Mouse (Mus musculus) testis, postnatal 14 days (tissue): ENCODE measurements around the gene Nfrkb.

Experiments
- DNase-seq: peaks from one replicate; pipeline ENCODE4 v3.0.0; 2021; ENCODE audit warnings: low spot score

The Nfrkb gene

DNA sequence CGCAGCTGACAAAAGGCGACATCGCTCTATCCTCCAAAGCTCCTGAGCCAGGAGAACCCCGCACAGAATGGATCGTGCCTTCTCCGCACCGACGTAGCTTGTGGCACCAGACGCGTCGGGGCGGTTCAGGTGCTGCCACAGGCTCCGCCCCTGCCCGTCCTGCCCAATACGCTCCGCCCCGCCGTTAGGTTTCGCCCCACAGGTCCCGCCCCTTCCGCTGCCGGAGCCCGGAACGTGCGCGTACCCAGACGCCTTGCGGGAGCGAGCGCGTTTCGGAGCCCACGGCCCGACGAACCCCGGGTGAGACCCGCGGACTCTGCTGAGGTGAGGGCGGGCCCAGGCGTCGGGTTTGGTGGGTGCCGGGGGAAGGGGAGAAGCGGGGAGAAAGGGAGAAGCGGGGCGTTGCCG, at the start of gene Nfrkb:
Gene Nfrkb, plus strand, starts transcription at position 246 of the 408 bp plus-strand sequence.
- DNase-seq, result peak; percentile 96

DNA sequence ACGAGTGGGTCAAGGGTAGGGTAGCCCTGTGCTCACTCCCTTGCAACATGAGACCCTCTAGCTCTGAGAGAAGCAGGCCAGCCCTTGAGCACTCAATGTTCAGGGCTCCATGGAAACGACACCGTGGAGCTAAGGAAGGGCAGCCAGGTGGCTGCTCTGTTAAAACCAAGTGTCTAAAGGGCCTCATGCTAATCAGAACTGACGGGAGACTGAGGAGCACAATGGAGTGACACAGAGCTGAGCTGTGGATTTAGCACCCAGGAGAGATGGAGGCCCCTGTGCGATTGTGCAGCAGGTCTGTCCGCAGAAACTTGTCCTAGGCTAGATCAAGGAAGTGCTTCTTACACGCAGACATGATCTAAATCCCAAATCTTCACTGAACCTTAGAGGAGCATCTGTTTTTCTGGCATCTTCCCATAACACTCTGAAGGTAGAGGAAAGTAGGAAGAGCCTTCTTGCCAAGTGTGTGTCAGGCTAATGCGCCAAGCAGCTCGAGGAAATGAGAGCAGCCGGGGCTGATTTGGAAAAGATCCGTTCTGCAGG, 41.6 kb upstream of the Nfrkb start:
- DNase-seq, result no peak

DNA sequence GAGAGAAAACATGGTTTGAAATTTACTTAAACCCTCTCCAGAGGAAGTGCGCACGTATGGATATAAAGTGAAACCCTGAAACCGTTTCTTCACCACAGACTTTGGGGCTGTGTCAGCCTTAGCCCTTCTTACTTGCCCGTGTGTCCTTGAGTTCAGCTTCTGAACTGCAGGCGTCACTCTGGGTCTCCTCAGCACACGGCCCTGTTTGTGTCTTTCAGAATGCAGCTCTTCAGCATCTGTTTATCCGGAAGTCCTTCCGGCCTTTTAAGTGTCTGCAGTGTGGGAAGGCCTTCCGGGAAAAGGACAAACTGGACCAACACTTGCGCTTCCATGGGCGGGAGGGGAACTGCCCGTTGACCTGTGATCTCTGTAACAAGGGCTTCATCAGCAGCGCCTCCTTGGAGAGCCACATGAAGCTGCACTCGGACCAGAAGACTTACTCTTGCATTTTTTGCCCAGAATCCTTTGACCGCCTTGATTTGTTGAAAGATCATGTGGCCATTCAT, 39.4 kb upstream of the Nfrkb start:
- DNase-seq, result no peak

DNA sequence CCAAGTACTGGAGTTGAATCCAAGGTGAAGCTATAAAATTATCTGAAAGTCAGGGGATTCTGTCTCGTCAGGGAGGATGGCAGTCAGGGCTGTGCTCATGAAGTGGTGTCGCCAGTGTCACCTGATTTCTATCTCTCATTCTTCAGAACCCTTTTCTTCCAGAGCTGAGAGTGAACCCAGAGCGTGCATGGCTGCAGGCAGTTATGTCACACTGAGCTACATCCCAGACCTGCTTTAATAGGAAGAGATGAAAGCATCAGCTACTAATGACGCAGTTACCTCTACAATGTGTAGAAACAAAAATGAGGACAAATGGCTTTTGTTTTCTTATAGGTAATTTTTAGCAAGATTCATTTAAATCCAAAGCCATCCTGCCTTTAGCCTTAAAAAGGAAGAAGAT, 37.5 kb upstream of the Nfrkb start:
- no peak for DNase-seq

DNA sequence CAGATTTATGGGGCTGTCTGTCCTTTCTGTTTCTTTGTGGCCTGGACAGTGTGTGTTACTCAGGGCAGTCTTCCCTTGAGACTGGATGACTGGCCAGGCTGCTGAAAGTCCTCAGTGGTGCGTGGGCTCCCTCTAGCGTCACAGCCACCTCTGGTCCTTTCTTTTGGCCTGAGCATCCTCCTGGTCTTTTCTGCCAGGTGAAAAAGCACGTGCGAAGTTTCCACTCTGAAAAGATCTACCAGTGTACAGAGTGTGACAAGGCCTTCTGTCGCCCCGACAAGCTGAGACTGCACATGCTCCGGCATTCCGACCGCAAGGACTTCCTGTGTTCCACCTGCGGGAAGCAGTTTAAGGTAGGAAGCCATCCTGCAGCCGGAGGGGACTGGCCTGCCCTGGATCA, 37.1 kb upstream of the Nfrkb start:
- DNase-seq, result peak; percentile 27

DNA sequence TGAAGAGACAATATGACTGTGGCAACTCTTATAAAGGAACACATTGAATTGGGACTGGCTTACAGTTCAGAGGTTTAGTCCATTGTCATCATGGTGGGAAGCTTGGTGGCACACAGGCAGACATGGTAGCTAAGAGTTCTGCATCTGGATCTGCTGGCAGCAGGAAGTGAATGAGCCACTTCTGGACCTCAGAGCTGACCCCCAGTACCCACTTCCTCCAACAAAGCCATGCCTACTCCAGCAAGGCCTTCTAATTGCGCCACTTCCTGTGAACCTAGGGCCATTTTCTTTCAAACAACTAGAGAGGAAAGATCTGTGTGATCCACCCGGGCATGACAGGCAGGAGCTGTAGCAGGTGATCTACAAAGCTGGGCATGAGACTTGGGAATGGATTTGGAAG, 33.3 kb upstream of the Nfrkb start:
- no peak for DNase-seq

DNA sequence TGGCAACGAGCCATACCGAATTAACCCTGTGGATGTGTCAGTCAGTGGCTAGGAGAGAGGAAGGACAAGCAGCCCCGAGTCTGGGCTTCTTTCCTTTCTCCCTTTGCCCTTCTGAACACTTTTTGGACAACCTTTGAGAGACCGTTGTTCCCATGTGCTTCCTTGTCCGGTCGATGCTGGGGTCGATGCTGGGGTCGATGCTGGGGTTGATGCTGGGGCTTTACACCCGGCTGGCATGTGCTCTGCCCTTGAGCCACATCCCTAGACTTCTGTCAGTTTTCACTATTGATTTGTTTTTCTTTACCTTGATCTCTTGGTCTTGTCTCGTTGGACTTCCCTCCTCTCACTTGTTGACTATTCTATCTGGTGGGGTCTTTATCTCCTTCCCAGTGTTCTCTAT, 32.5 kb upstream of the Nfrkb start:
- no peak for DNase-seq

DNA sequence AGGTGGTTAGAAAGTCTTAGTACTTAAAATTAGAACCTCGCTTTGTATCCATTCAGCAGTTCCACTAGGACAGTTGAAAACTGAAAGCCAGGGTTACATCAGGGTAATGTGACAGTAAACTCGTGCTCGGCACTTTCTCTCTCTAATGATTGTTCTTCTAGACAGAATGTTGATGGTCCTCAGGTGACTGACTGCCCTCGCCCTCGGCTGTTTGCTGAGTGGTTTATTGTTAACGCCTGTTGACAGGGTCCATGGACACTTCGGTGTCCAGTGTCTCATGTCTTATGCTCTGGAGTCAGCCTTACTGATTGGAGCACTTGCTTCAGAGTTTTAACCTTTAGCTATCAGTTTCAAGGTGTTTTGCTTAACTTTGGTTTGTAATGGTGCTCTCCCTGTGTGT, 31.9 kb upstream of the Nfrkb start:
- DNase-seq, result no peak

DNA sequence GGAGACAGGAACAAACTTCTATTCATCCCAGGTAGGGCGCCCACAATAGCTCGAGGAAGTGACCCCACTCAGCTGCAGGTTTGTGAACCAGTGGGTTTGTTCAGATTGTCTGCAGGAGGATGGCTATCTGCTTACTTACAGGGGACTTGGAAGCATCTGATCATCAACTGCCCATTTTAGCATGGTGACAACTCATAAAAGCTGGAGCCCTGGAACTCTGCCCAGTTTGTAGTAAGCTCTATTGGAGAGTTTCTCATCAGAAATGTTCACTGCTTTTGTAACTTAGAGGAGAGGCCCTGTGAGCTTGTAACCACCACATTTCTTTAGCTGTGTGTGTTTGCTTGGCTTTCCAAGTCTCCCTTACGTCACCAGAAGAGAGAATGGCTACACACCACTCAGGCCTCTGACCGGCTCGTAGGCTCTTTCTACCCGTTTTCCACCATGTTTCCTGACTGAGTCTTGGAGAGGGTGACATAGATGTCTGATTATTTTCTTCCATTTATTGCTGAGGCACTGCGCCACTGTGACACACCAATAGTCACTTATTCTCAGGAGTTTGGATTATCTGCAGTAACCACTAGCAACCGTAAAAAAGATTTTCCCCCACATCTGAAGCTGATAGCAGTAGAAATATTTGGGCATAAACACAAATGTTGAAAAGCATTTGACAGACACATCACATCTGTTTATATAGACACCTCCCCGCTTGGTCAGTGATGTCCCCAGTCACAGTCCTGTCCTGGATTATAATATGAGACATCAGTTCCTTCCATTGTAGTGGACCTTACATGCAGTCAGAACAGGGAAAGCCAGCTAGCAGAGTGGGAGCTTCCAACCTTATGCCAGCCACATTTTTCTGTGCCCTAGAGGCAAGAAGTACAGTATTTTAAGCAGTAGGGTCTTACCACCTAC, 22.0 kb upstream of the Nfrkb start:
- DNase-seq, result no peak

DNA sequence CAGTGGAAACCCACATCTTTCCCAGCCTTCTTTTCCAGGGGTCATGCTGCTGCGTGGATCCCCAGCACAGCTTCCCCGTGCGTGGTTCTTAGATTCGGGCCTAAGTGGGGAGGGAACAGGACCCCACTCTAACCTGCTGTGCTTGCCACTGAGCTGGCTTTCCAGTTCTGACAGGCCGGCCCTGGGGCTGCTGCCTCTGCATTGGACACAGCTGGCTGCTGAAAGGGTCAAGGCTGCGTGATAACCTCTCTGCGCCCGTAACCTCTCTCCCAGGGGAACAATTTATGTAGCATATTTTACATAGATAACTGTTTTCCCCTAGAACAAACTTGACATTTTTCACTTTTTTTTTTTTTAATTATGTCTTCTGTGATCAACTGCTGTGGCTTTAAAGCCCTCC, 20.9 kb upstream of the Nfrkb start:
- no peak for DNase-seq

DNA sequence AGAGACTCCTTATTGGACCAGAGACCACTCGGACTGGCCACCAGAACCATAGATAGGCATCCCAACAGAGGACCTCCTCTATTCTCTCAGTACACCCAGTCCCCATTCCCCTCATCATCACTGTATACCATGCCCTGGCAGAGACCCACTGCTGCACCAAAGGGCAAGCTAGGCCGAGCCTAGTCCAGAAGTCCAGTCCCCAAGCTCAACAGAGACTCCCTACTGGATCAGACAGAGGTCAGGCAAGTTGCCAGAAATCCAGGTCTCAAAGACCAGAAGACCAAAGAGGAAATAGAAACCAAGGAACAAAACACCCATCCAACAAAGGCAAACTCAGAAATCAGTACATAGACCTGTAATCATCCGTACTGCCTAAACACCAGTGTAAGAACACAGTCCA, 14.3 kb upstream of the Nfrkb start:
- no peak for DNase-seq

DNA sequence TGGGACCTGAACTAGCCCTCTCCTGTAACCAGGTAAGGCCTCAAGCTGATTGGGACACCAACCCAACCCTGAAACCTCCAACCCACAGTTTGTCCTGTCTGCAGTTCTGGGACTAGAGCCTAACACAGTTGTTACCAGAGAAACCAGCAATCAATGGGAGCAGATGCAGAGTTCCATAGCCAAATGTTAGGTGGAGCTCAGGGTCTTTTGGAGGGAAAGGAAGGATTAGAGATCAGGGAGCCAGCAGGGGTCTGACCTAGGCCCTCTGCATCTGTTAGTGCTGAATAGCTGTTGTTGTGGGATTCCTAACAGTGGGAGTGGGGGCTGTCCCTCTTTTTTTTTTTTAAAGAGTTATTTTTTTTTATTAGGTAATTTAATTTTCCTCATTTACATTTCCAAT, 9.3 kb upstream of the Nfrkb start:
- DNase-seq, result no peak

DNA sequence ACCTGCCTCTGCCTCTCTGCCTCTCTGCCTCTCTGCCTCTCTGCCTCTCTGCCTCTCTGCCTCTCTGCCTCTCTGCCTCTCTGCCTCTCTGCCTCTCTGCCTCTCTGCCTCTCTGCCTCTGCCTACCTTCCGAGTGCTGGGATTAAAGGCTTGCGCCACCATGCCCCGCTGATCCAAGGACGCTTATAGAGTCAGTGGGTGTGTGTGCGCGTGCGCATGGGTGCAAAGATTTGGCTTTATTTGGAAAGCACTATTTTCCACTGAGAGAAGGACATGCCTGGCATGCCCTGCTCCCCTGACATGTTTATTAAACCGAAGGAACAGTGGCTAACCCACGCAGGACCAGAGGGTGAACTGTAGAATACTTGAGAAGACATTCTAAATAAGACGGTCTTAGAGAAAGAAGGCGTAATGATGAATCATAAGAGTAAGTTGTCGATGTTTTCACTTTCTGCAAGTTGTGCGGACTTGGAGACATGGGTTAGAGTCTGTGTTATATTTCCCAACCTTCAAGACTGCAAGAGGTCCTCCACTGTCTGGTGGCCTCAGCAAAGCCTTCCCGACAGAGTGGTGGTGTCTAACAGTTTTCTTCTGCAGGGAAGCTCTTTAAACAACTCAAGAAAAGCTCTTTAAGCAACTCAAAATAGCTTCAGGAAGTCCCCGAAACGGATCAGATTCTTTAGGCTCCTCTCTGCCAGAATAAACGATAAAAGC, 1.0 kb upstream of the Nfrkb start:
- DNase-seq, result no peak

DNA sequence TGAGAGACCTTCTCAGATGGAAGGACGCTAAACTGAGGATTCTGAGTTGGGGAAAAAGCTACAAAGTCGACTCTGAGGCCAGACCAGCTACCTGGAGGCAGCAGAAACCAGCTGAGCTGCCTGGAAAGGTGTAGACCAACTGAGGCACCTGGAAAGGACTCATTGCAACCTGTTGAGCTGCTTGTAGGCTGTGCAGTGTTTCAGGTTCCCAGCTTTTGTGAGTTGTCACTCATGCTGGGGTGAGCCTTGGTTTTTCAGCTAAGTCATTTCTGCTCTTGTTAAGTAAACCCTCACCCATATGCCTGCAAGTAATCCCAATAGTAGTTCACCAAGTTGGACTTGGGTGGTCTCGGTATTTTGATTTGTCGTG, 507 bp upstream of the Nfrkb start:
- no peak for DNase-seq

DNA sequence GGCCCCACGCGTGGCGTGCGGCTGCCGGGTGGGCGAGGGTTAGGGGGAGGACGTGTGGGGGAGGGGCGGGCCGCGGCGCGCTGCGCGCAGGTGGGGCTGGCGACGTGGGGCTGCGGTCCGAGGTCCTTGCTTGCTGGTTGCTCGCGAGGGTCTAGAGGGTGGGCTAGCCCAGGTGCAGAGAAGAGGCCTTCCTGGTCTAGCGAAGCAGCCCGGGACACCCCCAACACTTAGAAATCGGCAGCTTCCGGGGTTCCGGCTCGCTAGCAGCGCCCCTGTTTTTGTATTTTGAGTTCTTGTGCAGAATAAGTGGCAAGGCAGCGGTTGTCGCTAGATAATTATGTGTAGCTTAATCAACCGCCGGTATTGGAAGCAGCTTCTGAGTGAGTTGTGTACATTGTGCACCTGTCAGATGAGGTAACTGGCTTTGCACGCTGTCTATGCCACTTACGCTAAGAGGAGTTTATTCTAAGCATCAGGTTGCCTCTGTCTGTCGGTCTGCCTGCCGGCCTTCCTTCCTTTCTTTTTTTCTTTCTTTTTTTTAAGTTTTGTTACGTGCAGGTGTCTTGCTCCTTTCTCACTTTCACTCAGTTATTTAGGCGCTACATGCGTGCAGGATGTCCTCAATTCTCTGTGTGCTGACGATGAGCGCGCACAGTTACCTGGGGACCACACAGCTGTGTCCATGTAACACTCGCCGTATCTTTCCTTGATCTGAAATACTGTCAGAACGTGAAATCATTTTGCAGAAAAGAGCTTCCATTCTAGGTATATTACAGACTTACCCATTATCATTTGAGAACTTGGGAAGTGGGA, 582 bp downstream of the Nfrkb start:
- no peak for DNase-seq

DNA sequence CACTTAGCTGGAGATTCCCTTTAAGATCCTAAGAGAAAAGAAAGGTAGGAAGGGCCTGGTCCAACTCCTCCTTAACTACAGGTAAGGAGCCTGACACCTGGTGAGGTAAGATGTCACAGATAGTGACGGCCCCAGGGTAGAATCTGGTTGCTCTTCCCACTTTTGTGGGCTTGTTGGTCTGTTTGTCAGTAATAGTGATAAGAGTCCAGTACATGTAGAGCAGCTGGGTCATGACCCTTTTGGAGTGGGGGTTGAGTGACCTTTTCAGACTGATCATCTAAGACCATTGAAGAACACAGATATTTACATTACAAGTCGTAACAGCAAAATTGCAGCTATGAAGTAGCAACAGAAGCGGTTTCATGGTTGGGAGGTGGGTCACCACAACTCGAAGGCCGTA, 1.2 kb downstream of the Nfrkb start:
- DNase-seq, result no peak

DNA sequence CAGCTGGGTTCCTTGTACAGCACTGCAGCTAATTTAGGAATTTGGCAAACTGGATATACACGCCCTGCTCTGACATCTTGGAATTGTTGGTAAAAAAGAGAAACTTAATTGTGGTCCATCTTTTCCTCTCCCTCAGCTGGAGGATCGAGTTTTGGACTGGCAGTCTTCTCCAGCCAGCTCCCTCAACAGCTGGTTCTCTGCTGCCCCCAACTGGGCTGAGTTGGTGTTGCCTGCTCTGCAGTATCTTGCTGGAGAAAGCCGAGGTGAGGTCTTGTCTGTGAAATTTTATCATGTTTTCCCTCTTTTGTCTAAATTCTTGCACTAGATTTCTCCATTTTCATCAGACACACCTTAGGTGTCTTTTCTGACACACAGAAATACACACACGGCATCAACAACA, 14.4 kb downstream of the Nfrkb start:
- DNase-seq, result no peak

DNA sequence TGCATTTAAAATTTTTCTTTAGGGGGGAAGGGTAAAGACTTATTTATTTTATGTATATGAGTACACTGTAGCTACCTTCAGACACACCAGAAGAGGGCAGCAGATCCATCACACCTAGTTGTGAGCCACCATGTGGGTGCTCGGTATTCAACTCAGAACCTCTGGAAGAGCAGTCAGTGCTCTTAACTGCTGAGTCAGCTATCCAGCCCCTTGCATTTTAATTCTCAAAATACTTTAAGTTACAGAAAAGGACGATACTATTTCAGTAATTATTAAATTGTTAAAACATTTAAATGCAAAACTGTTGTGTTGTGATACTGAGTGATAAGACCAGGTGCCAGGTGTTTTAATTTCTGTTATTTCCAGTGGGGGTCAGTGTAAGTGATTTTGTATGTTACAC, 18.3 kb downstream of the Nfrkb start:
- no peak for DNase-seq

DNA sequence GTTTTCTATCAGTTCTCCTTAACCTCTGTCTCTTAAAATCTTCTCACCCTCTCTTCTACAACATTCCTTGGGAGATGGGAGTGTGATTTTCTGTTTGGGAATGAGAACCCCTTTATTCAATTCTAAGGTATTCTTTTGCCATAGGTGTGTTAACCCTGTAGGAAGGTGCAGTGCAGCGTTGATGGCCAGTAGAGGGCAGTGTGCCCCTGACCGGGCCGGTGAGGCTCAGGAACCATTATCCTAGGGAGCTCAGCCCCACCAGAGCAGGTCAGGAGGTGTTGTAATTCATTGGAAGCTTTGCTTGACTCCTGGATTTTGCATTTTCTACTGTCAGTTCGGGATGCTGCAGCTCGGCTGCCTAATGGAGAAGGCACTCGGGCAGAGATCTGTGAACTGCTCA, 19.2 kb downstream of the Nfrkb start:
- no peak for DNase-seq

DNA sequence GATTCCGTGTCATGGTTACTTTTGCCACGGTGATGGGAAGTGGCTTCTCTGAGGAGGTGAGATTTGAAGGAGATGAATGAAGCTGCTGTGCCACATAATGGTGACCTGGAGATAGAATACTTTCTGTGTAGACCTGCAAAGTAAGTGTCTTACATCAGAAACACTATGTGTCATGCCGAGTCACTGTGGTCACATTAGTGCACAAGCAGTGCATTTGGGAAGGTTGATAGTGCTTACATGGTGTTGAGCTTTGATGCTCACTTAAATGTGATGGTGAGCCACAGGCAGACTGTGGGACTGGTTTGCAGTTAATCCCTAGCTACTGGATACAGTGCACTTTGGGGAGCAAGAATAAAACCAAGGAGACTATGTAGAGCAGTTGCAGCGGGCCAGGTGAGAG, 26.2 kb downstream of the Nfrkb start:
- no peak for DNase-seq

DNA sequence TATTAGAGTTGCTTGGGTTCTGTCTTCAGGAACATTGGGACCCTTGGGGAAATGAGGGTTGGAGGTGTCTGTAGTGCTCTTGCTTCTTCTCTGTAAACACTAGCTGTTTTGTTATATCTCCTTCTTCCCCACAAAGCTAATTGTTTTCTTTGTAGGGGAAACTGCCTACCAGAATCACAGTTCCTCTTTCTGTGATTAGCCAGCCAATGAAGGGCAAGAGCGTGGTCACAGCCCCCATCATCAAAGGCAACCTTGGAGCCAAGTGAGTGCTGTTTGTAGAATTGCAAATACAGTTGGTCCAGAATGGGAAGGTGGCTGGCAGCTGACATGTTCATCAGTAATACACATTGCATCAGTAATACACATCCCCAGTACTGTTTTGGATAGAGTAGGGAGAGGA, 32.8 kb downstream of the Nfrkb start:
- no peak for DNase-seq

DNA sequence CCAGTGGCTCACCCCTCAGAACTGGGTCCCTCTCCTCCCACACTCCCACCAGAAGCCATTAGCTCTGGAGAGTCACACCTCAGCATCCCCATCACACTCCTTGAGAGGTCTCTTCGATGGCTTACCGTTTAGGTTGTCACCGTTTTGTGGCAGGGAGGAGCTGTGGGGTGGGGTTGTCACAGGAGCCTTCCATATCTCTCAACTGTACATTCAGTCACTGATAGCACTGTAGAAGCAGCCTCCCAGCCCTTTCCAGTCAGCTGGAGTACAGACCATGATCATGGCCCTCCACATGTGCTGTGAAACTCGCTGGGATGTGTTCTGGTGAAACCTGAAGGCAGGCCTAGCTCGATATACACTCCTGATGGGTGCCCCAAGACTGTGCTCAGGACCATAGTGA, 36.2 kb downstream of the Nfrkb start:
- DNase-seq, result no peak
